Mouse (Mus musculus) spleen, postnatal 36 days (tissue): ENCODE data around the gene Ropn1.
"Not testable (repeated sequence)": the region's sequence is repeated elsewhere in the genome, so short reads cannot be mapped to it uniquely, and the experiment has no call there.

ENCODE experiments used
- DNase-seq, 2 experiments: peaks; one replicate each; pipeline ENCODE4 v3.0.0; 2022; ENCODE audit warnings: low spot score in 2 of 2, mixed read lengths in 1 of 2

Gene Ropn1

DNA sequence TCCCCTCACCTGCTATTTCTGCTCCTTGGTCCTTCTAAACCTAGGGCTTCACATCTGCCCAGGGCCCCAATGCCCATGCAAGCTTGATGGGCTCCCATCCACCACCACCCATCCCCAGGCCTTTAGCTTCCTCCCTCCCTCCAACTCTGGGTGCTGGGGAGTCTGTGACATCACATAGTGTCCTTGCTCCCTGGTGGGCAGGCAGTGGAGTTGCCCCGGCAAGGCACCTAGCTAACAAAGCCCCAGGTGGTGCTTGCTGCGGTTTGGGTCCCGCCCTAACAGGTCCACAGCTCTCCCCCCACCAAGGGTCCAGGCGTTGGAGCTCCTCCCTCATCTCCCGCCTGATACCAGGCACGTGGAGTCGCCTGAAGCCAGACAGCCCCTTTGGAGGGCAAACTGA, at the start of gene Ropn1:
Ropn1 (plus strand) TSS at position 301 of the 400 bp plus-strand sequence.
- DNase-seq = no peak

DNA sequence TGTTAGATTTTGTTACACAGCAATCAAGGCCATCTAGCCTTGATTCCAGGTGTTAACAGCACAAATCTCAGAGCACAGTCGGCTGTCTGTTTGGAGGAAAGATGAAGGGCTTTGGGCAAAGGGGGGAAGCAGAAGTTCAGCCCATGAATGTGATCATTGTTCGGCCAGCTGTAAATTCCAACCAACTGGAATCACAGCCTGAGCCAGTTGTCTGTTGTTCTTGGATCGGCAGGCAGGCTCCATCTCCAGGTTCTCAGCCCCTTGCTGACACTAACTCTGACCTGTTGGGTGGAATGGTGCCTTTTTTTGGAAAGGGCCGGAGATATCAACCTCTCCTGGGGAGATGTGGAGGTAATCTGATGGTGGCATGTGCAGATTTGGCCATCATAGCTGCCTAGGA, 47.8 kb upstream of the Ropn1 start:
- DNase-seq = no peak

DNA sequence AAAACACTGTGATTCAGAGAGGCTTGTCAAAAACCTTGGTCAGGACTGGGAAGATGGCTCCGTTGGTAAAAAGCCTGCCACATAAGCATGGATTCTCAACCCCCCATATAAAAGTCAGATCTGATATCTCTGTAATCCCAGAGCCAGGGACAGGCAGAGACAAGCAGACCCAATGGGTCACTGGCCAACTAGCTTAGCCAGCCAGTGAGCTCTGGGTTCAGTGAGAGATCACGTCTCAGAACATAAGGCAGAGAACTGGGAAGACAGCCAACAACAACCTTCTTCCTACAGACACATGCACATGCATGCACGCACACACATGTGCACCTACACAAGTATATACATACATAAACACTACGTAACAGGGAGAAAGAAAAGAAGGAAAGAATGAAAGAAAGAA, 46.6 kb upstream of the Ropn1 start:
- no peak for DNase-seq

DNA sequence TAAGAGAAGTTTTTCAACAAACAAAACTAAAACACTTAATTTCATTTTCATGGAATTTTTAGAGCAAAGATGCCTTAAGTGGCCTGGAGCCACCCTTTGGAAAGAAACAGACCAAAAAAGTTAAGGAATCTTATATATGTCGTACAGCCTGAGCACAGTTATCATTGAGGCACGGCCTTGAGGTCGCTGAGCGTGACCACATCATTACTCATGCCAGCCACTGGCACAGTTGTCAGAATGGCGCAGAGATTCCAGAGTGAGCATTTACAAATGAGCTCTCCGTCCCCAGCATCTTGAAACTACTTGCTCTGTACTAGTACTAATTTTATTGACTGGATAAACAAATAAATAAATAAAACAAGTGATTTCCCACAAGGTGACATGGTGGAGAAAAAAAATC, 45.9 kb upstream of the Ropn1 start:
- no peak for DNase-seq

- DNase-seq = no peak
Measured at GRCm38 (mm10) chr16:34605679-34606078, 44.0 kb upstream of the Ropn1 start.

- no peak for DNase-seq
Measured at GRCm38 (mm10) chr16:34610137-34610536, 39.6 kb upstream of the Ropn1 start.

DNA sequence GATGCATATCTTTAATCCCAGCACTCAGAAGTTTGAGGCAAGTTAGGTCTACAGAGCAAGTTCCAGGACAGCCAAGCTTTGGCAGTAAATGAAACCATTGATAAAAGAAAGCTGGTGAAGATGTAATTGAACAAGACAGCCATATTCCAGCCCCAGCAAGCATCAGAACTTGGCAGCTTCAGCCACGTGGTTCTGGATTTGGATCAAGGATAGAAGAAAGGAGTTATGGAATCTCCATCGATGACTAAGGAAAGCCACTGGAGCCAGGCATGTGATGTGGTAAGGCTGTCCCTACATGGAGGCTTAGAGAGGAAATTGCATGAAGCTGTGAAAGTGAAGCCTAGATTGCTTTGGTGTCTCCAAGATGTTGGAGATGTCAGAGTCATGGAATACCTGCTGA, 35.7 kb upstream of the Ropn1 start:
- no peak for DNase-seq

DNA sequence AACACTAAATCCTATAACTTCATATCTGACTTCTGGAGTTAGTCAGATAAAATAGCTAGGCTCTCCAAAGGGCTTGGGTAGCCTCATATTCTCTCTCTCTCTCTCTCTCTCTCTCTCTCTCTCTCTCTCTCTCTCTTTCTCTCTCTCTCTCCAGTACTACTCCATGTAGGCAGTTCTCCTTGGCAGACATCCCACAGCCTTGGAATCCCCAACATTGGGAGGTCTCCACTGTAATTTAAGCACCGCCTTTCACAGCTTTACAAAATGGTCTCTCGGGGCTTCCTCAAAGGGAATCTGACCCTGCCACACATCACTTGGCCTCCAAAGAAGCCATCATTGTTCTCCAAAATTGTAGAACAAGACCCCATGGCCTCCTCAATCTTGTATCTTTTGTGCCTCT, 22.1 kb upstream of the Ropn1 start:
- no peak for DNase-seq

GRCm38 (mm10) chr16:34628397-34628796, 21.3 kb upstream of the Ropn1 start:
- no peak for DNase-seq

- DNase-seq = no peak
Measured at GRCm38 (mm10) chr16:34635557-34635956, 14.2 kb upstream of the Ropn1 start.

- DNase-seq = no peak
Measured at GRCm38 (mm10) chr16:34643511-34644259, 6.0 kb upstream of the Ropn1 start.

DNA sequence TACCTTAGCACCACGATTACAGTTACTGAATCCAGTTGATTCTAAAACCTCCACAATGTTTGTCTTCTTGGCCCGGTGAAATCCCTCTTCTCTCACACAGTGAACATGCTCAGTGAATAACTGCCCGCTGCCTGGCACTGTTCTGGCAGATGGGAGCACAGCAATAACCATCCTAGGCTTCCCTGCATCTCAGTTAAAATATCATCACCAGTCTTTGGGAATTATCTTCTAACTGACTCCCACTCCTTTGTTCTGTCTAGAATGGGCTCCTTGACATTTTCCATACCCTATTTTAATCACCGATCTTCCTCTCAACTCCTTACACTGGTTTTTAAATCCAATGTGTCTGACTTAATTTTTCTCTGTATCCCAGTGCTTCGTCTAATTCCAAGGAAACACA, 3.3 kb downstream of the Ropn1 start:
- no peak for DNase-seq

- DNase-seq = not testable (repeated sequence)
Measured at GRCm38 (mm10) chr16:34657566-34657965, 7.8 kb downstream of the Ropn1 start.

DNA sequence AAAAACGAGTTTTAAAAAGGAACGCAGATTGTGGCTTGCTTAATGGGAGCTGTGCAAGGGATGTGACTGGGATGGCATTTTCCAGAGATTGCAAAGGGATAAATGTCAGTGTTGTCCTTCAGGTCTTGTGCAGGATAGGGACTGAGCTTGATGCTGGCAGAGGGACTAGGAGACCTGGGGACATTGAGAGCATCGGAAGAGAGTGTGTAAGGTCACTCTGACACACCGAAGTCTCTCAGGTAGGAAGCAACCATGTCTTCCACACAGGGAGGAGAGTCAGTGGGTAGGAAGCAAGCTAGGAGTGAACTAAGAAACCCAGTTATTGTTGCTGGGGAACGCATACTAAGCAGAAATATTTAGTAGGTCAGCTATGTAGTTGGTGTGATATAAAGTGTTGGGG, 8.3 kb downstream of the Ropn1 start:
- DNase-seq = no peak

DNA sequence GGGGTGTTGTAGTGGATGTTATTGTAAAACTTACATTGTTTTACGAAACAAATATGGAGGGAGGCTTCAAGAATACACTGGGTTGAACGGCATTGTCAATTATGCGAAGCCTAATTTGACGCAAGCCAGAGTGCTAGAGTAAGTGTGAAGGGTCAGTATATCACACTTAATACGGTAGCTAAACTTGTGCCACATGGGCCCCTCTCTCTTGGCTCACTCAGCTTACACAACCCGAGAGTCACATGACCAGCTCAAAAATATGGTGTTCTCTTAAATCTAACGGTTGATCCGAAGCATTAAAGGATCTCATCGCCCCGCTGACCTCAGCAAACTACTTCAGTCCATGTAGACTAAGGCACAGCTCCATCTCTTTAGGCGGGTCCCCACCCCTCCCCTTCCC, 8.7 kb downstream of the Ropn1 start:
- no peak for DNase-seq

DNA sequence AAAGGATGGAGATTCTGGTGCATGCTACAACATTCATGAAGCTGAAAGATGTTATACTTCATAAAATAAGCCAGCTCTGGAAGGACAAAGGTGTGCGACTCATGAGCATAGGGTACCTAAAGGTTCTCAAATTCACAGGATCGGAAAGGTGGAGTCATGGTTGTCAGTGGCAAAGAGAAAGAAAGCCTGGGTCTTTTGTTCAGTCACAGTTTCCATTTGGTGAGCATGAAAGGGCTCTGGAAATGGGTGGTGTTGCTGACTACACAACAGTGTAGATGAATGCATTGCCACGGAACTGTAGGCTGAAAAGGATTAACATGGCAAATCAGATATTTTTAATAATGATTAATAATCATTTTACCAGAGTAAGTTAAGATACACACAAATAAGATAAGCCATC, 14.8 kb downstream of the Ropn1 start:
- no peak for DNase-seq

- DNase-seq = peak; percentile 43 to 45
Measured at GRCm38 (mm10) chr16:34667031-34667726, 17.5 kb downstream of the Ropn1 start.

- DNase-seq = no peak
Measured at GRCm38 (mm10) chr16:34668341-34668740, 18.6 kb downstream of the Ropn1 start.

DNA sequence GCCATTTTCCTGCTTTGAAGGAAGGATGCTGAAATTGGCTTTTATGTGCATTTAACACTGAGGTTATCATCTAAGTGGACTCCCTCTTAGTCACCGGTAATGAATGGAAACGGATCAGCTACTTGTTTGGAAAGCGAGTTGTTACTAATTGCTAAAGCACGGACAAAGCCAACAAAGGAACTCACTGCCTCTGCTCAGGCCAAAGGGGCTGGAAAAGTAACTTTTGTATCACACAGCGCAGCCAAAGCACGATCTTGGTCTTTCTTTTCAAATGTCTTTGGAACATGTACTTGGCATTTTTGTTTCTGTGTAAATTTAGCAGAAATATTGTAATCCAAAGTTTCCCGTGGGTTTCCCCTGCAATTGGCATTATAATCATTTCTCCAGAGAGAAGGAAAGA, 22.2 kb downstream of the Ropn1 start:
- DNase-seq = no peak

- DNase-seq = no peak
Measured at GRCm38 (mm10) chr16:34672822-34673221, 23.1 kb downstream of the Ropn1 start.

DNA sequence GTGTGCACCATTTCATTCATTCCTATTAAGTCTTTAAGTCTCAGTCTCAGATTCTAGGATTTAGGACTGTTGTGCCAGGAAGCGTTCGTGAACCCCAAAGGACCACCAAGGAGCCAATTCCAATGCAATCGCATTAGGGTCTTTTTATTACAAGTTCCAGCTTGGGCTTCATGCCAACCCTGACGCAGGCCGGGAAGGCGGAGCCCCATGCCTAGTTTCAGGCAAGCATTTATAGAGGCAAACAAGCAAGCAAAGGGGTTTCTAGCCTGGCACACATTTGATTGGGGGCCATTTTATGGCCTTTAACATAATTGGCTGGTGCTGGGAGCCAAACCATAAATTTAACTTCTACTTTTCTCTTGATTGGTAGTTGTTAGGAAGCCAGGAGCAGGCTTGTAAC, 24.6 kb downstream of the Ropn1 start:
- DNase-seq = no peak

GRCm38 (mm10) chr16:34681823-34682222, 32.1 kb downstream of the Ropn1 start:
- no peak for DNase-seq

GRCm38 (mm10) chr16:34689879-34690278, 40.2 kb downstream of the Ropn1 start:
- no peak for DNase-seq
